Mouse (Mus musculus): Measurements from ENCODE around the gene Dnajc9. TPM values are rescaled to one million over a fixed set of nuclear protein-coding genes. Genes with fewer than 3 reads are reported as not detected.
A peak's percentile ranks its signal among the peaks of the same experiment; 100 is the strongest.

The Dnajc9 gene
- total RNA-seq, 1 experiment from 2014 or later: 180 TPM

GRCm38 (mm10) chr14:20371854-20372253, 16.9 kb downstream of the Dnajc9 start:
- ATAC-seq (ENCODE audit: extremely low read depth, insufficient number of reproducible peaks, low FRiP score, poor library complexity, severe bottlenecking): no peak

- peak; percentile 95 for ATAC-seq (ENCODE audit: extremely low read depth, insufficient number of reproducible peaks, low FRiP score, poor library complexity, severe bottlenecking)
Observed at GRCm38 (mm10) chr14:20370798-20371197, 17.9 kb downstream of the Dnajc9 start.

- no peak for ATAC-seq (ENCODE audit: extremely low read depth, insufficient number of reproducible peaks, low FRiP score, poor library complexity, severe bottlenecking)
Observed at GRCm38 (mm10) chr14:20368271-20368670, 20.4 kb downstream of the Dnajc9 start.

- ATAC-seq (ENCODE audit: extremely low read depth, insufficient number of reproducible peaks, low FRiP score, poor library complexity, severe bottlenecking): peak; percentile 84
Observed at GRCm38 (mm10) chr14:20363230-20363629, 25.5 kb downstream of the Dnajc9 start.

DNA sequence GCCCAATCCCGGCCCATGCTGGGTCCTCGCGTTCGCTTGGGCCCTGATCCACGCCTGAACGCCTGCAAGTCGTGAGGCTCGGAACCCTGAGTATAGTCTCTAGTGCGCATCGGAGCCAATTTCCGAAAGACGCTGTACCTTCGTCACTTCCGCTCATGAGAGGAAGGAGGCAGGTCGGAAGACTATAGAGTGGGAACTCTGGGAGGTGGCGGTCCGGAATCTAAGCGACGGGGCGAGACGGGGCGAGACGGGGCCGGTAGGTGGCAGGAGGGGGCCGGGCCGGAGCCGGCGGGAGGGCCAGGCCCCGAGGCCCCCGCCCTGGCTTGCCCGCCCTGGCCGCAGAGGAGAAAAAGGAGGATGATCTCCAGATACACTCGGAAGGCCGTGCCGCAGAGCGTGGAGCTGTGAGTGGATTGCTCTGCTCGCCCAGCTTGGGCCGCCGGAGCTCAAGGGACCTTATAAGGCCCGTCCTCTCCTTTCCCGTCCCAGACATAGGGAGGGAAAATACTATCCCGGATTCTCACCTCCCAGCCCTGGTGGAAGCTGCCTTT, 40.6 kb downstream of the Dnajc9 start, which contains the start of the genes Ecd and Fam149b:
Gene Ecd (minus strand): TSS at position 131 of the 551 bp plus-strand sequence.
Gene Fam149b (plus strand): TSS at position 172 of the 551 bp plus-strand sequence.
- ATAC-seq (ENCODE audit: extremely low read depth, insufficient number of reproducible peaks, low FRiP score, poor library complexity, severe bottlenecking): peak; percentile 99

DNA sequence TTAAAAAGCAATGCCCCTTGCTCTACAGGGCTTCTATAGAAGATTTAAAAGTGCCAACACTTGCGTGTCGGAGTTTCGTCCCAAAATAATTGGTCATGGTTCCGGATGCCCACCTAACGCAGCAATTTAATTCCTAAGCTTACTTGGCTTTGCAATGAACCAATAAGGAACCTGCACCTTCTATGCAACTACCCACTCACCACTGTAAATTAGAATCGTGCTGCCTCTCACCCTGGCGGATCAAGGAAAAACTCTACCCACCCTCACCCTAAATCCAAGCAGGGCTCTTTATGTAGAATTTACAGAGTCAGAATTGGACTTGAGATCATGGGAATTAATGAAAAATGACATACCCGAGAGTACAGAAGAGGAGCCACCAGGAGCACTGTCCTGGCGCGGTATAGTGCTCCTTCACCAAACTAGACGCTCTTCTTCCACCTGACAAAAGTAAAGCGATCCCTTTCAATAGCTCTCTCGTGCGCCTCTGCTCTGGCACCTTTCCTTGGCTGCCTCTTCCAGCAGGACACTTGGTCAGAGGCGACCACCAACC, 41.2 kb downstream of the Dnajc9 start:
- ATAC-seq (ENCODE audit: extremely low read depth, insufficient number of reproducible peaks, low FRiP score, poor library complexity, severe bottlenecking): no peak

DNA sequence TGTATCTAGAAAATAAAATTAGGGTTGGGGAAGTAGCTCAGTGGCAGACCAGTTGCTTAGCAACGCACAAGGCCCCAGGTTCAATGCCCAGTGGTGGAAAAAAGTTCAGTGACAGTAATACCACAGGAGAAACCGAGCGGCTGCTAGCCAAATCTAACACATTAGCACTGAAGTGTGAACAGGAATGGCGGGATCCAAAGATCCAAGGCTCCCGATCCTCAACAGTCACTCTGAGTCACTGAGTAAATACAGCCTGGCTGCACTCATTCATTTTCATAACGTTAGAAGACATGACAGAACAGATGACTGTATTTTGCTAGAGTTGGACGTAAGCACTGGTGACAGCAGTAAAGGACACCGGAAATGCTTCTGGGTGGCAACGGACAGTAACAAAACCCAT, 42.8 kb downstream of the Dnajc9 start:
- no peak for ATAC-seq (ENCODE audit: extremely low read depth, insufficient number of reproducible peaks, low FRiP score, poor library complexity, severe bottlenecking)

DNA sequence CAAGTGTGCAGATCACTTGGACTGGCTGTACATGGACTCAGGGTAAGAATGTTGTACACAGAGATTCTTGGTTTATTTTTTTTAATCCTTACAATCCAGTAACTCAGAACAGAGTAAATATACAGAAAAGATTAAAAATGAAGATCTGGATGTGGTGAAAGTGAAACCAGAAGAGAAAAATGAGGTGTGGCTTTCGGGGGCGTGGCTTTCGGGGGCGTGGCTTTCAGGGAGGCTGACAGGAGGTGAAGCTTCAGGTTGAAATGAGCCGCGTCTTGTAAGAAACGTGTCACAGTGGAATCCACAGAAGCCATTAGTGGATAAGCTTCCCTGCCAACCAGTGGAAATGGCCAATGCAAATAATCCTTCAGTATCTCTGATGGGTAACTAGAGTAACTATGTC, 47.8 kb downstream of the Dnajc9 start:
- no peak for ATAC-seq (ENCODE audit: extremely low read depth, insufficient number of reproducible peaks, low FRiP score, poor library complexity, severe bottlenecking)

- peak; percentile 66; the same call in 1 of the 2 replicates for ATAC-seq (ENCODE audit: extremely low read depth, insufficient number of reproducible peaks, low FRiP score, poor library complexity, severe bottlenecking)
Observed at GRCm38 (mm10) chr14:20340149-20340548, 48.6 kb downstream of the Dnajc9 start.

DNA sequence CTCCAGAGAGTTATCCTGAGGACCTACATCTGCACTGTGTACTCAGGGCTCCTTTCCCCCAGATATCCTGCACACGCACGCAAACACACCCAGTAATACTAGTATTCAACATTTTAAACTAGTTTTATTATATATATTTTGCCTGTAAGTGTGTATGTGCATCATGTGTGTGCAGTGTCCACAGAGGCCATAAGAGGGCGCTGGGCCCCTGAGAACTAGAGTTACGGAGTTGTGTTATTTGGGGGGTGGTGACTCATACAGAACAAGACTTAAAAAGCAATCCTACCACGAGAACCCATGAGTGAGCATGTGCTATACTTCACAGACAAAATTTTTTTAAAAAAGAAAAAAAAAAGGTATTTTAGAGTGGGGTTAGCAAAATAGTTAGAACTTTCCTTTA, 49.3 kb downstream of the Dnajc9 start:
- no peak for ATAC-seq (ENCODE audit: extremely low read depth, insufficient number of reproducible peaks, low FRiP score, poor library complexity, severe bottlenecking)

Other genes with a start within 250 kb of the Dnajc9 start
- 9.0 and 12.6 TPM in 2 replicates for gene Kcnk5, start 207.1 kb downstream of the Dnajc9 start, total RNA-seq (2017)
- gene Kcnk16, start 119.7 kb downstream of the Dnajc9 start, total RNA-seq (2017): not detected in 2 replicates
- 9.5 and 12.1 TPM in 2 replicates for gene Nudt13, start 94.2 kb downstream of the Dnajc9 start, total RNA-seq (2017)
- 35.0 and 35.8 TPM in 2 replicates for gene Ecd, start 40.8 kb downstream of the Dnajc9 start, total RNA-seq (2017)
- 58.0 and 59.8 TPM in 2 replicates for gene Fam149b, start 40.7 kb downstream of the Dnajc9 start, total RNA-seq (2017)
- gene Mrps16, start 4.7 kb upstream of the Dnajc9 start, total RNA-seq (2017): 23.1 and 30.7 TPM in 2 replicates
- not detected in 2 replicates for gene Cfap70, start 63.3 kb upstream of the Dnajc9 start, total RNA-seq (2017)
- 83.6 and 84.7 TPM in 2 replicates for gene Anxa7, start 91.2 kb upstream of the Dnajc9 start, total RNA-seq (2017)
- 2.9 and 3.7 TPM in 2 replicates for gene Mss51, start 108.0 kb upstream of the Dnajc9 start, total RNA-seq (2017)
- gene Ppp3cb, start 157.7 kb upstream of the Dnajc9 start, total RNA-seq (2017): 88.2 and 88.3 TPM in 2 replicates